Mouse (Mus musculus) limb, embryonic 10.5 days (tissue): Measurements from ENCODE around the gene Vezt. TPM values are rescaled to one million over a fixed set of nuclear protein-coding genes. Genes with fewer than 3 reads are reported as not detected.

ENCODE experiments used
- DNase-seq: peaks from one replicate; pipeline ENCODE4 v3.0.0-alpha.2; 2017; ENCODE audit warnings: low spot score
- H3K27ac ChIP-seq: fragments of 300-500 bp; sonication (generic); 2 replicates; pipeline ENCODE4 v1.5.1; 2016; ENCODE audit warnings: mild to moderate bottlenecking
- H3K27me3 ChIP-seq: fragments of 300-500 bp; sonication (generic); 2 replicates; pipeline ENCODE4 v1.6.1; 2016; ENCODE audit warnings: low read depth, mild to moderate bottlenecking; ENCODE audit not compliant: poor library complexity, severe bottlenecking
- H3K36me3 ChIP-seq: fragments of 300-500 bp; sonication (generic); 2 replicates; pipeline ENCODE4 v1.6.1; 2016; ENCODE audit warnings: mild to moderate bottlenecking, moderate library complexity
- H3K4me1 ChIP-seq: fragments of 300-500 bp; sonication (generic); 2 replicates; pipeline ENCODE4 v1.6.1; 2016
- H3K4me3 ChIP-seq: fragments of 300-500 bp; sonication (generic); 2 replicates; pipeline ENCODE4 v1.5.1; 2016; ENCODE audit warnings: mild to moderate bottlenecking, moderate library complexity
- H3K9me3 ChIP-seq: fragments of 300-500 bp; sonication (generic); replicated peaks from 2 replicates; pipeline ENCODE4 v1.6.1; 2016; ENCODE audit warnings: mild to moderate bottlenecking
- WGBS: fragments of 180-500 bp; shearing (Covaris S2); methylation state at CpG from one replicate; pipeline ENCODE4 v1.1.7; 2016; 5-methylcytosine and 5-hydroxymethylcytosine counted together
- polyA plus RNA-seq: library from polyadenylated mRNA; unstranded; fragments of >200 nt; fragmentation: Nextera tagmentation; extraction: Ambion mirVana; gene quantifications from 2 replicates; pipeline ENCODE4 v1.2.1, GENCODE M21; 2016

The Vezt gene
- polyA plus RNA-seq = 19.9 and 25.9 TPM in 2 replicates

GRCm38 (mm10) chr10:94035658-94036374, at the start of gene Vezt, which contains the start of gene Fgd6:
TSS of gene Vezt (minus strand) at chr10:94035817.
TSS of gene Fgd6 (plus strand) at chr10:94036001.
- WGBS = under 1% methylated on average over 77 of the region's 77 CpGs
- no peaks in the 10 kb centered on the region for H3K9me3 ChIP-seq
- H3K4me1 ChIP-seq = peaks cover 22% of the 10 kb centered on the region
- H3K27me3 ChIP-seq = no peaks in the 10 kb centered on the region
- peak within 1 kb of the TSS; percentile 91 for H3K4me3 ChIP-seq
- peak within 1 kb of the TSS; percentile 94 for H3K27ac ChIP-seq
- DNase-seq = peak; percentile 97
- H3K36me3 ChIP-seq = peaks cover under 1% of the 10 kb centered on the region; the same call in 1 of the 2 replicates

GRCm38 (mm10) chr10:94082040-94082734, 46.6 kb upstream of the Vezt start:
- Histone ChIP-seq H3K36me3 (no peaks in the 10 kb centered on the region), H3K27me3 (no peaks in the 10 kb centered on the region), H3K4me1 (peaks cover 12% of the 10 kb centered on the region), H3K9me3 (no peaks in the 10 kb centered on the region), H3K27ac (no peak overlapping the region; the same call in 1 of the 2 replicates), H3K4me3 (no peak overlapping the region)
- 65% methylated on average over 7 of the region's 7 CpGs for WGBS
- DNase-seq = no peak

GRCm38 (mm10) chr10:94080740-94081139, 45.1 kb upstream of the Vezt start:
- Histone ChIP-seq H3K27me3 (no peaks in the 10 kb centered on the region), H3K4me1 (peaks cover 17% of the 10 kb centered on the region), H3K36me3 (no peaks in the 10 kb centered on the region), H3K9me3 (no peaks in the 10 kb centered on the region), H3K4me3 (no peak overlapping the region), H3K27ac (no peak overlapping the region)
- 62% methylated on average over 3 of the region's 3 CpGs for WGBS
- no peak for DNase-seq

- 73% methylated on average over 14 of the region's 14 CpGs for WGBS
- Histone ChIP-seq H3K4me3 (no peak overlapping the region), H3K9me3 (no peaks in the 10 kb centered on the region), H3K27ac (0 out of 2 replicates have a peak overlapping the region, but pooled peaks have one; percentile 14), H3K36me3 (peaks cover 17% of the 10 kb centered on the region), H3K4me1 (peaks cover 28% of the 10 kb centered on the region), H3K27me3 (no peaks in the 10 kb centered on the region)
- no peak for DNase-seq
These were observed 41.6 kb upstream of the Vezt start for GRCm38 (mm10) chr10:94076966-94077825.

- 67% methylated on average over 4 of the region's 4 CpGs for WGBS
- peaks cover 17% of the 10 kb centered on the region for H3K36me3 ChIP-seq
- no peak overlapping the region for H3K4me3 ChIP-seq
- H3K27me3 ChIP-seq = no peaks in the 10 kb centered on the region
- H3K9me3 ChIP-seq = no peaks in the 10 kb centered on the region
- peak overlapping the region; percentile 73 for H3K27ac ChIP-seq
- H3K4me1 ChIP-seq = peaks cover 35% of the 10 kb centered on the region
- DNase-seq = no peak
These were observed 37.4 kb upstream of the Vezt start for GRCm38 (mm10) chr10:94072916-94073465.

- 54% methylated on average over 10 of the region's 10 CpGs for WGBS
- H3K4me1 ChIP-seq = peaks cover 31% of the 10 kb centered on the region
- no peaks in the 10 kb centered on the region for H3K27me3 ChIP-seq
- peak overlapping the region; percentile 73 for H3K27ac ChIP-seq
- H3K9me3 ChIP-seq = no peaks in the 10 kb centered on the region
- H3K36me3 ChIP-seq = peaks cover 17% of the 10 kb centered on the region
- no peak overlapping the region for H3K4me3 ChIP-seq
- no peak for DNase-seq
These were observed 36.8 kb upstream of the Vezt start for GRCm38 (mm10) chr10:94072261-94072915.

- Histone ChIP-seq H3K27me3 (no peaks in the 10 kb centered on the region), H3K4me3 (no peak overlapping the region), H3K36me3 (peaks cover 17% of the 10 kb centered on the region), H3K27ac (no peak overlapping the region), H3K4me1 (peaks cover 24% of the 10 kb centered on the region), H3K9me3 (no peaks in the 10 kb centered on the region)
- 45% methylated on average over 7 of the region's 7 CpGs for WGBS
- no peak for DNase-seq
These were observed 36.0 kb upstream of the Vezt start for GRCm38 (mm10) chr10:94071641-94072040.

GRCm38 (mm10) chr10:94068701-94069100, 33.1 kb upstream of the Vezt start:
- H3K27me3 ChIP-seq = no peaks in the 10 kb centered on the region
- no peaks in the 10 kb centered on the region for H3K9me3 ChIP-seq
- no peak overlapping the region for H3K27ac ChIP-seq
- DNase-seq = no peak
- H3K4me1 ChIP-seq = peaks cover 31% of the 10 kb centered on the region
- no peaks in the 10 kb centered on the region for H3K36me3 ChIP-seq
- no peak overlapping the region for H3K4me3 ChIP-seq
- 84% methylated on average over 5 of the region's 5 CpGs for WGBS

- Histone ChIP-seq H3K9me3 (no peaks in the 10 kb centered on the region), H3K27ac (no peak overlapping the region), H3K4me1 (peaks cover 14% of the 10 kb centered on the region), H3K27me3 (no peaks in the 10 kb centered on the region), H3K36me3 (no peaks in the 10 kb centered on the region), H3K4me3 (no peak overlapping the region)
- no peak for DNase-seq
- WGBS = 71% methylated on average over 3 of the region's 3 CpGs
These were observed 31.3 kb upstream of the Vezt start for GRCm38 (mm10) chr10:94066896-94067295.

- H3K27ac ChIP-seq = no peak overlapping the region
- DNase-seq = no peak
- H3K36me3 ChIP-seq = no peaks in the 10 kb centered on the region
- no peaks in the 10 kb centered on the region for H3K9me3 ChIP-seq
- no peak overlapping the region for H3K4me3 ChIP-seq
- H3K27me3 ChIP-seq = no peaks in the 10 kb centered on the region
- 87% methylated on average over 5 of the region's 5 CpGs for WGBS
- peaks cover 7% of the 10 kb centered on the region; the same call in 1 of the 2 replicates for H3K4me1 ChIP-seq
These were observed 26.7 kb upstream of the Vezt start for GRCm38 (mm10) chr10:94062357-94062756.

- Histone ChIP-seq H3K27ac (no peak overlapping the region), H3K4me3 (no peak overlapping the region), H3K27me3 (no peaks in the 10 kb centered on the region), H3K9me3 (no peaks in the 10 kb centered on the region), H3K4me1 (peaks cover 10% of the 10 kb centered on the region), H3K36me3 (no peaks in the 10 kb centered on the region)
- WGBS = 83% methylated on average over 8 of the region's 8 CpGs
- DNase-seq = no peak
These were observed 24.6 kb upstream of the Vezt start for GRCm38 (mm10) chr10:94060190-94060589.

GRCm38 (mm10) chr10:94059618-94060055, 24.0 kb upstream of the Vezt start:
- H3K9me3 ChIP-seq = no peaks in the 10 kb centered on the region
- H3K36me3 ChIP-seq = no peaks in the 10 kb centered on the region
- H3K27me3 ChIP-seq = no peaks in the 10 kb centered on the region
- no peak overlapping the region for H3K4me3 ChIP-seq
- peaks cover 6% of the 10 kb centered on the region for H3K4me1 ChIP-seq
- H3K27ac ChIP-seq = no peak overlapping the region
- 95% methylated on average over 8 of the region's 8 CpGs for WGBS
- DNase-seq = no peak
